Mouse (Mus musculus): ENCODE measurements at regions not wholly inside any gene's neighbourhood (a gene's known extent, or its start where the extent isn't known, plus 50 kb on each side); places are given as distances from the start of the nearest gene placed in this dataset.

GRCm38 (mm10) chr3:40085116-40085515 lies 446.0 kb upstream of the Intu start:
- TF ChIP-seq CTCF (IDR thresholded peaks at IDR 0.05; ENCODE audit: low read depth, low read length): no peak
- no peak for TF ChIP-seq POLR2A (IDR thresholded peaks at IDR 0.05; ENCODE audit: extremely low read depth, insufficient read depth, low read length)

Data from liver, adult 2 months (tissue).